Mouse (Mus musculus): ENCODE data around the gene Olfr611. TPM values are rescaled to one million over a fixed set of nuclear protein-coding genes. Genes with fewer than 3 reads are reported as not detected.

Olfr611 gene
- not detected in 2 replicates for polyA plus RNA-seq (2015; fragmentation: Nextera tagmentation; extraction: Ambion mirVana)

DNA sequence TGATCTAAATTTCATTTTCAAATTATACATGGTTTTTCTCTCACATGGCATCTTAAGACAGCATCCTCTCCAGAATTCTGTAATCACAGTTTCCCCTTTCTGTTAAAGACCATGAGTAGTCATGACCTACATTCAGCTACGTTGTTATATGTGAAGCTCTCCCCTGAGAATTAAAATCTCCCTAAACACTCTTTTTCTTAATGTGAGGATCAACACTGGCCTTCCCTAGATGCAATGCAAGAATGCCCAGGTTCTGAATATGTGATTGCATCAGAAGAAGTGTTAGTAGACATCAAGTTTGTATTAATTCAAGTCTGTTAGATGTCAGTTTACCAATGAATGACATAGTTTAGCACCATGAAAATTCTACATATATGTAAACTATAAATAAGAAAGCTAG is at the start of gene Olfr611:
TSS of gene Olfr611 (minus strand) at position 101 of the 400 bp plus-strand sequence.

DNA sequence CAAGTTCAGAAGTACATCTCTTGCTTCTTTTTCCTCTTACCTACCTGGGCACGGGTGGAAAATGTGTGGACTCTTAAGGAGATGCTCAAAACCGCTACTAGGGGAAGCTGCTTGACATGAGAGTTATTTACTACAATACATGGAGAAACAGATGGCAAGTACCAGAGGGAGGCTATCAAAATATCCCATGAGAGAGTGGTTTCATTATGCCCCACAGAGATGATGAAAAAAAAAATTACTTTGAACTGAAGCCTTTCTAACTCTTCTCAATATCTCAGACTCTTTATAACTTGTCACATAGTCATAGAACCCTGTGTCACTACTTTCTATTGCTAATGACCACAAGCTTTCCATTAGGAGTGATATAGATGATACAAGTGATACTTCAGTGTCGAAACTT is 48.4 kb upstream of the Olfr611 start, which contains the start of gene Olfr616:
TSS of gene Olfr616 (minus strand) at position 101 of the 400 bp plus-strand sequence.

DNA sequence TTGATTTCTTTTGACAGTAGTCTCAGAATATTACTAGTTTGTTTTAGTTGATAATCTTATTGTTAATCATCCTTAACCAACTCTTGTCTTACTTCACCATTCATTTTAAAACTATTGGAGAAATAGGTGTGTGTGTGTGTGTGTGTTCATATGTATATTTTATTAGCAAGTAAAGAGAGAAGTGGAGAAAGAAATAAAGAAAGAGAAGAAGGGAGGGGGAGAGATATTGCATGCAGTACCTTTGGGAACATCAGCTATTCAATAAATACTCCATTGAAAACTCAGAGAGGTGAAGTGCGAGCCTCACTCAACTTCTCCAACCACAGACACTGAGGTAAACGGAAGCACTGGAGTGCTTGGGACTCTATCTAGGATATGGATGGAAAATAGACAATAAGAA is 35.1 kb upstream of the Olfr611 start, which contains the start of gene Olfr615:
TSS of gene Olfr615 (plus strand) at position 301 of the 400 bp plus-strand sequence.

DNA sequence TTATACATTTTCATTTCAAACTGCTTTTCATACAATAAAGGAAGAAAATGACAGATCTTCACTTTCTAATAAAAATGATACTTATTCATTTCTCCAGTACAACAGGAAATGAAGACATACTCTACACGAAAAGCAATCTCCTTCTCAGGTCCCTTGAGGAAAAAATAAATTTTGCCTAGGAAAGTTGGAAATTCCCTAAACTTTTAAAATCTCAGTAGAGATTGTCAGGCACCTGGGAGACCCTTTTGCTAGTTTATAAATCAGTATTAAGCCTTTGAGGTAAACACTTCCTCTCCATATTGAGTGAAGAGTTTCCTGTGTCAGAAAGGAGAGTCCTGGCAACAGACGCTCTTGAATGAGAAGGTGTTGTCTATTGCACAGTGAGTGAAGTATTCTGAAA is 27.1 kb upstream of the Olfr611 start, which contains the start of gene Olfr613:
TSS of gene Olfr613 (plus strand) at position 301 of the 400 bp plus-strand sequence.

DNA sequence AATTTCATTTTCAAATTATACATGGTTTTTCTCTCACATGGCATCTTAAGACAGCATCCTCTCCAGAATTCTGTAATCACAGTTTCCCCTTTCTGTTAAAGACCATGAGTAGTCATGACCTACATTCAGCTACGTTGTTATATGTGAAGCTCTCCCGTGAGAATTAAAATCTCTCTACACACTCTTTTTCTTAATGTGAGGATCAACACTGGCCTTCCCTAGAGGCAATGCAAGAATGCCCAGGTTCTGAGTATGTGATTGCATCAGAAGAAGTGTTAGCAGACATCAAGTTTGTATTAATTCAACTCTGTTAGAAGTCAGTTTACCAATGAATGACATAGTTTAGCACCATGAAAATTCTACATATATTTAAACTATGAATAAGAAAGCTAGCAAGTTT is 22.0 kb upstream of the Olfr611 start, which contains the start of gene Olfr612:
TSS of gene Olfr612 (minus strand) at position 101 of the 400 bp plus-strand sequence.

DNA sequence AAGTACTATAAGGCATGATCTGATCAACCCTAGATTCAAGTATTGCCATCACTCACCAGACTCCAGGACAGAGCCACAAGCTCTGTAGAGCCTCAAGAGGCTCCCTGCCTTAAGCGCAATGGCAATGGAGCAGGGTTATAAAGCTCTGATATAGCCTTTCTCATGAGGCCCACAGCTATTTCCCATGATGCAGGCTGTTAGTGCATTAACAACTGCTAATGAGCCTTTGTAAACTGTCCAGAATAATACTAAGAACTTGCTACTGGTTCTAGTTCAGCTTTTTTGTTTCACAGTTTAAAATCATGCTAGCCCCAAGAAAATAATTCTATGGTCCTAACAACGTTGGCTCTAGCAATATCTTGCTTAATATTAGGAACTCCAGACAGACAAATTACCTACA is 8.6 kb downstream of the Olfr611 start, which contains the start of gene Olfr610:
TSS of gene Olfr610 (minus strand) at position 101 of the 400 bp plus-strand sequence.

DNA sequence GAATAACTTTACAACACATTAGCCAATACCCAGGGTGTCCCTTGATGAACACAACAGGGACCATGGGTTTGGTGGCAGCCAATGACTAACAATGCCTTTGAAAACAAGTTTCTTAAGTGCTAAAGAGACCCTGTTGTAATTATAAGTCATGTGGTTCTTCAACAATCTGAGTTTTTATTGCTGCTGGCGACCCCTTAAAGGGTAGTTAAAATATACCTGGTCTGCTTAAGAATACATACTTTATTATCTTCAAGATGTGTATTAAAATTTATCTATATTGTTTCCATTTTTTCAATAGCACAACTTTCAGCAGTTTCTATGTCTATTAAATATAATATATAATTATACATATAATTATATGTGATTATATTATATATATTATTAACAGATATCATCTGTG is 22.7 kb downstream of the Olfr611 start, which contains the start of gene Olfr609:
TSS of gene Olfr609 (minus strand) at position 101 of the 400 bp plus-strand sequence.

DNA sequence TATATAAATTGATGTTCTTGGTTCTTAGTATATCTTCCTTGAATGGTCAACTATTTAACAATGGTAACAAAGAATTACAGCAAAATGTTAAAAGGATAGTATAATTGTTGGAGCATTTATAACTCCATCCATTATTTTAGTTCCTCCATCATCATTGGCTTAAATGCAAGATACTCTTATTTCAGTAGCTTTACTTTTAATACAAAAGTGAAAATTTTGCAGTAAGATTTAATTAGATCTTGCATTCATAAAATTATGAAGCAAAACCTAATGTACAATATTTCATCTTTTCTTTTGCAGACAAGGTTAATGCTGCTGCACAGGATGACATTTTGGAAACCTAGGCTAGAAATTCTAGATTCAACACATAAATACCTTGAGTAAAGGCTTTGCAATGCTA is 51.1 kb downstream of the Olfr611 start, which contains the start of gene Olfr608:
TSS of gene Olfr608 (plus strand) at position 301 of the 400 bp plus-strand sequence.

Other genes with a start within 250 kb of the Olfr611 start
- gene Olfr596, start 215.2 kb downstream of the Olfr611 start, polyA plus RNA-seq (2015; fragmentation: Nextera tagmentation; extraction: Ambion mirVana): not detected in 2 replicates
- not detected in 2 replicates for gene Olfr597, start 204.5 kb downstream of the Olfr611 start, polyA plus RNA-seq (2015; fragmentation: Nextera tagmentation; extraction: Ambion mirVana)
- not detected in 2 replicates for gene Olfr598, start 197.3 kb downstream of the Olfr611 start, polyA plus RNA-seq (2015; fragmentation: Nextera tagmentation; extraction: Ambion mirVana)
- gene Olfr599, start 184.9 kb downstream of the Olfr611 start, polyA plus RNA-seq (2015; fragmentation: Nextera tagmentation; extraction: Ambion mirVana): not detected in 2 replicates
- gene Olfr600, start 171.2 kb downstream of the Olfr611 start, polyA plus RNA-seq (2015; fragmentation: Nextera tagmentation; extraction: Ambion mirVana): not detected in 2 replicates
- not detected in 2 replicates for gene Olfr601, start 158.2 kb downstream of the Olfr611 start, polyA plus RNA-seq (2015; fragmentation: Nextera tagmentation; extraction: Ambion mirVana)
- not detected in 2 replicates for gene Olfr603, start 134.7 kb downstream of the Olfr611 start, polyA plus RNA-seq (2015; fragmentation: Nextera tagmentation; extraction: Ambion mirVana)
- gene Usp17lc, start 105.8 kb downstream of the Olfr611 start, polyA plus RNA-seq (2015; fragmentation: Nextera tagmentation; extraction: Ambion mirVana): not detected in 2 replicates
- gene Olfr605, start 75.4 kb downstream of the Olfr611 start, polyA plus RNA-seq (2015; fragmentation: Nextera tagmentation; extraction: Ambion mirVana): not detected in 2 replicates
- not detected in 2 replicates for gene Olfr606, start 71.8 kb downstream of the Olfr611 start, polyA plus RNA-seq (2015; fragmentation: Nextera tagmentation; extraction: Ambion mirVana)
- not detected in 2 replicates for gene Olfr607, start 56.7 kb downstream of the Olfr611 start, polyA plus RNA-seq (2015; fragmentation: Nextera tagmentation; extraction: Ambion mirVana)
- gene Olfr608, start 51.0 kb downstream of the Olfr611 start, polyA plus RNA-seq (2015; fragmentation: Nextera tagmentation; extraction: Ambion mirVana): not detected in 2 replicates
- not detected in 2 replicates for gene Olfr609, start 22.8 kb downstream of the Olfr611 start, polyA plus RNA-seq (2015; fragmentation: Nextera tagmentation; extraction: Ambion mirVana)
- not detected in 2 replicates for gene Olfr610, start 8.7 kb downstream of the Olfr611 start, polyA plus RNA-seq (2015; fragmentation: Nextera tagmentation; extraction: Ambion mirVana)
- not detected in 2 replicates for gene Olfr612, start 21.9 kb upstream of the Olfr611 start, polyA plus RNA-seq (2015; fragmentation: Nextera tagmentation; extraction: Ambion mirVana)
- not detected in 2 replicates for gene Olfr613, start 27.2 kb upstream of the Olfr611 start, polyA plus RNA-seq (2015; fragmentation: Nextera tagmentation; extraction: Ambion mirVana)
- gene Olfr615, start 35.2 kb upstream of the Olfr611 start, polyA plus RNA-seq (2015; fragmentation: Nextera tagmentation; extraction: Ambion mirVana): not detected in 2 replicates
- not detected in 2 replicates for gene Olfr616, start 48.3 kb upstream of the Olfr611 start, polyA plus RNA-seq (2015; fragmentation: Nextera tagmentation; extraction: Ambion mirVana)
- not detected in 2 replicates for gene Olfr617, start 52.2 kb upstream of the Olfr611 start, polyA plus RNA-seq (2015; fragmentation: Nextera tagmentation; extraction: Ambion mirVana)
- gene Olfr618, start 69.3 kb upstream of the Olfr611 start, polyA plus RNA-seq (2015; fragmentation: Nextera tagmentation; extraction: Ambion mirVana): not detected in 2 replicates
- not detected in 2 replicates for gene Olfr619, start 79.7 kb upstream of the Olfr611 start, polyA plus RNA-seq (2015; fragmentation: Nextera tagmentation; extraction: Ambion mirVana)
- not detected in 2 replicates for gene Olfr620, start 91.7 kb upstream of the Olfr611 start, polyA plus RNA-seq (2015; fragmentation: Nextera tagmentation; extraction: Ambion mirVana)
- gene Olfr622, start 121.9 kb upstream of the Olfr611 start, polyA plus RNA-seq (2015; fragmentation: Nextera tagmentation; extraction: Ambion mirVana): not detected in 2 replicates
- gene Olfr623, start 142.9 kb upstream of the Olfr611 start, polyA plus RNA-seq (2015; fragmentation: Nextera tagmentation; extraction: Ambion mirVana): not detected in 2 replicates
- gene Olfr624, start 150.3 kb upstream of the Olfr611 start, polyA plus RNA-seq (2015; fragmentation: Nextera tagmentation; extraction: Ambion mirVana): 0.03 and 0.06 TPM in 2 replicates
- gene Olfr625-ps1, start 161.9 kb upstream of the Olfr611 start, polyA plus RNA-seq (2015; fragmentation: Nextera tagmentation; extraction: Ambion mirVana): not detected in 2 replicates
- gene Olfr243, start 193.8 kb upstream of the Olfr611 start, polyA plus RNA-seq (2015; fragmentation: Nextera tagmentation; extraction: Ambion mirVana): not detected in 2 replicates
- gene Olfr628, start 209.5 kb upstream of the Olfr611 start, polyA plus RNA-seq (2015; fragmentation: Nextera tagmentation; extraction: Ambion mirVana): not detected in 2 replicates
- gene Olfr629, start 224.1 kb upstream of the Olfr611 start, polyA plus RNA-seq (2015; fragmentation: Nextera tagmentation; extraction: Ambion mirVana): not detected in 2 replicates
- gene Olfr630, start 236.5 kb upstream of the Olfr611 start, polyA plus RNA-seq (2015; fragmentation: Nextera tagmentation; extraction: Ambion mirVana): not detected in 2 replicates

Data from skeletal muscle tissue, postnatal 0 days (tissue).